Mouse (Mus musculus): Measurements from ENCODE around the gene Rnf13.
"Not testable (repeated sequence)": the region's sequence is repeated elsewhere in the genome, so short reads cannot be mapped to it uniquely, and the experiment has no call there.

Rnf13 gene

DNA sequence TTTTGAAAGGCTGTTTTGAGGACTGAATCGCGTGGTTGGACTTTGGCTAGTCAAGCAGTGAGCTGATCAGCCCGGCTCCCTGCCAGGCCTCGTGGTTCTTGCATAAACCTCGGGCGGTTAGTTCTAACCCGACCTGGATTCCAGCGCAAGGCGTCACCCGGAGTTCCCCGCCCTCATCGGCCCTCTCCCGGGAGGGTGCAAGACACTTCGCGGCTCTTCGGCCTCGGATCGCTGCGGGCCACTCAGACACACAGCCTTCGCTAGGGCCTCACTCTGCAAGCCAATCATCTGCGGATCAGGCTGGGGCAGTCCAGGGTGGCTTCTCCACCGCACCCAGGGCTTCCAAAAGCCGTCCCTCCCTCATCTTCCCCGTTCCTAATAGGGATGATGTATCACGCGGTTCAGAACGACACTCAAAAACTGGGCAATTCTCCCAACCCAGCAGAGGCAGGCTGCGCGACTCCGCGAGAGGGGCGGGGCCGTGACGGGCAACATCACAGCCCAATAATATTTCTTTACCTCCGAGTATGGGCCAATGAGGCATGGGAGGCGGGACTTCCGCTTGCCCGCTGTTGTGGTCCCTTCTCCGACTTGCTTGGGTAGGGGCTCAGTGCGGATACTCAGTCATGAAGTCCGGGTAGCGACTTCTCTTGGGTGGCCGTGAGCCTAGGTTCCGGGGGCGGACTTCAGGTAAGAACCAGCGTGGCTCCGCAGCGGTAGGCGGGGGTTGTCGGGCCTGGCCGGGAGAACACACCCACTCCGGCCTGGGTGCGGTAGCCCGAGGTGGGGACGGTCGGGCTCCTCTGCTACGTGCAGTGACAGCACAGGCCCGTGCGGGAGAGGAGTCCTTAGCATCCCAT lies at the start of gene Rnf13:
Gene Rnf13 (plus strand): TSS at position 552 of the 860 bp plus-strand sequence.
- peak; percentile 80 to 84 for DNase-seq (ENCODE audit: low spot score in 2 of 2)

GRCm38 (mm10) chr3:57691772-57692171 lies 44.1 kb upstream of the Rnf13 start:
- DNase-seq (ENCODE audit: low spot score in 2 of 2), result no peak

GRCm38 (mm10) chr3:57692719-57693118 lies 43.1 kb upstream of the Rnf13 start, which contains the start of gene Ankub1:
TSS of gene Ankub1 (minus strand) at chr3:57692799.
- DNase-seq (ENCODE audit: low spot score in 2 of 2), result no peak

GRCm38 (mm10) chr3:57696249-57696648 lies 39.6 kb upstream of the Rnf13 start:
- no peak for DNase-seq (ENCODE audit: low spot score in 2 of 2)

- no peak for DNase-seq (ENCODE audit: low spot score in 2 of 2)
These were observed 39.1 kb upstream of the Rnf13 start for GRCm38 (mm10) chr3:57696779-57697178.

DNA sequence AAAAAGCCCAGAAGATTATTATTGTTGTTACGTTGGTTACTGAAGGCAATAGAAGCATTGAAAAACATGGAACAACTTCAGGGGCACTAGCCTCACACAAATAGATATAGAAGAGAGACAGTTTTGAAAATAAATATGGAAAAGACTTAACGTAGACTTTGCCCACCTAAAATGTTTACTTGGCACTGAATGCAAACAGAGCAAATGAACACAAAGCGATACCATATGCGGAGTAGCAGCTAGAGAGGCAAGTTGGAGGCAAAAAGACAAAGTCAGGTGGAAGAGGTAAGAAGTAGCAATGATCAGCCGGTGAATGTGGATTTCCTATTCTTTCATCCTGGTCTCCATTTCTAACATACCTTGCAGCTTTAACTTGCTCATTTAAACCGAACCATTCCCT lies 21.7 kb upstream of the Rnf13 start:
- DNase-seq (ENCODE audit: low spot score in 2 of 2), result no peak

- DNase-seq (ENCODE audit: low spot score in 2 of 2), result no peak
These were observed 3.5 kb upstream of the Rnf13 start for GRCm38 (mm10) chr3:57732206-57732915.

DNA sequence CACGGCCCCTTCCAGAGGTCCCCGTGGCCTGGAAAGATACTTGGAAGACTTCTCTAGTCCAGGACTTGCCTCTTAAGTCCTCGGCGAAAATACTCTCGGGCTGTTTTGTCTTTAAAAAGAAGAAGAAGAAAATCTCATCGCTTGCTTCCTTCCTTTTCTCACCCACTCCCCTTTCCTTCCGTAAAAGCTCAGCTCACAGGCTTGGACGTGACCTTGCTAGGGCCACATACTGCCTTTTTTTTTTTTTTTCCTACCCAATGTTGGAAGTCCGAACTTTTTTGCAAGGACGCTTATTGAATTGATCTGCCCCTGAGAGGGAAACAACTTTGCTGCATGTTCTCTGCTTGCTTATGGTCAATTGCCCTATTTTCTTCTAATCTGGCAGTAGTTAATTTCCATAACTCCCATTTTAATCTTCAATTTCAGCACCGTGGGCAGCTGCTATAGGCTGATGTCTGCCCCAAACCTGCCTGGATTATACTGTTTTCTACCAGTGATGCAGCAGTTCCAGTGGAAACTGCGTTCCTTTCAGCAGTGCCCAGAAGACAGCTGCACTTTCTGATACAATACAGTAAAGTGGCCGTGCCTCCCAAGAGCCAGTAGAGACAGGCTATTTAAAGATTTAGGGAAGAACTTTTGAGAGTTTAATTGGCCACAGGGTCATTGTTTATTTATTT lies 695 bp downstream of the Rnf13 start:
- no peak for DNase-seq (ENCODE audit: low spot score in 2 of 2)

GRCm38 (mm10) chr3:57739830-57740229 lies 4.0 kb downstream of the Rnf13 start:
- no peak for DNase-seq (ENCODE audit: low spot score in 2 of 2)

GRCm38 (mm10) chr3:57748576-57749267 lies 12.9 kb downstream of the Rnf13 start:
- no peak for DNase-seq (ENCODE audit: low spot score in 2 of 2)

- DNase-seq (ENCODE audit: low spot score in 2 of 2), result no peak
These were observed 41.1 kb downstream of the Rnf13 start for GRCm38 (mm10) chr3:57776915-57777314.

- DNase-seq (ENCODE audit: low spot score in 2 of 2), result no peak
These were observed 52.6 kb downstream of the Rnf13 start for GRCm38 (mm10) chr3:57788472-57788871.

DNA sequence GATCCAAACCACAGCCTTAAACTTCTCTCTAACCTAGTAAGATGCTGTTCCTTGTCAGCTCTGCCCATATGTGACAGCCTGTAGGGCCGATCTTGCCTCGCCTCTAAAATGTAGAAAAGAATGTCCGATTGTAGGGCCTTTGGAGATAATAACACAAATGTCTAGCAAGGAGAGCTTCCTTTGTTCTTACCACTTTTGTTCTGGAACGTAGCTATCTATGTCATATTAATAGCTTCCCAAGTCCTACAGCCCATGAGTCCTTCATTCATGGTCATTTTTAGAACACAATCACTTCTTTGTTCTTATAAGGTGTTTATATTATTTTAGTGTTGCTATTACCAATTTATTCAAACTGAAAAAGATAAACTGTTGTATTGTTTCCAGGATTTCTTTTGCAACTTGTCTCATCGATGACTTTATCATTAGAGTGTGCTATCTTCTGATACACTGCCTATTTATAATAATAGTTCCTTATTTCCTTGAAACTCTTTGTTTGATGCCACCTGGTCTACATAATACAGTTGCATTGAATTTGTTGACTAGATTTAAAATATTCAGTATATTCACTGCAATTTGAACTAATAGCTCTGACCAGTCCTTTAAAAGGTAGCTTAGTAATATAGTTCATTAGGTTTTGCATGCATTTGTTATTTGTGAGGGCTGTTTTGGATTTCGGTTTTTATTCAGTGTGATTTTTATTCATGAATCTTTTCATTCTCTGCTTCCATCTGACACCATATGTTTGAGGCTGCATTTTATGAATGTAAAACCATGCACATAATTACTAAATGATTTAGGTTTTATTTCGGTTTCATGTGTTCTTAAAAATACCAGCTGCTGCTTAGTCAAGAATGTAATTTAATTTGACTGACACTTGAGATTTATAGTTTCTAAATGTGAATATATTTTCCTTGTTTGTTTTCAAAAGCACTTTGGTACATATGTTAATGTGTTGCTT lies 53.4 kb downstream of the Rnf13 start:
- DNase-seq (ENCODE audit: low spot score in 2 of 2), result no peak

DNA sequence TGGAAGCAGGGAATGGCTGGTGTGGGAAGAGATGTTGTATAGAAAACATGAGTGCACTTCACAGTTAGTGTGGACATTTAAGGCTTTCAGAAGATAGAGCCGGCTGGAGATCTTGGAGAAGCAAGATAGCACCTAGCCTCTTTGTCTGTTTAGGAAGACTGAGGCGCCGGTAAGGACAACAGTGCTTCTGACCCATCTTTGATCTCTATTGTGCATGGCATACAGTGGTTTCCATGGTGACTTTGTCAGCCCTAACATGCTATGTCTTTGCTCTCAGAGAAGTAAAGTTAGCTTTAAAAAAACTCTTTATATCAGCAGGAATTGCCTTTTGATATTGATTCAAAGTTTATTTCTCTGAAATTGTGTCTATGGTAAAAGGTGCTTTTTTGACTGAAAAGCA lies 55.2 kb downstream of the Rnf13 start:
- no peak for DNase-seq (ENCODE audit: low spot score in 2 of 2)

- not testable (repeated sequence) for DNase-seq (ENCODE audit: low spot score in 2 of 2)
These were observed 59.2 kb downstream of the Rnf13 start for GRCm38 (mm10) chr3:57795071-57795470.

GRCm38 (mm10) chr3:57815447-57815846 lies 79.6 kb downstream of the Rnf13 start:
- no peak for DNase-seq (ENCODE audit: low spot score in 2 of 2)

DNA sequence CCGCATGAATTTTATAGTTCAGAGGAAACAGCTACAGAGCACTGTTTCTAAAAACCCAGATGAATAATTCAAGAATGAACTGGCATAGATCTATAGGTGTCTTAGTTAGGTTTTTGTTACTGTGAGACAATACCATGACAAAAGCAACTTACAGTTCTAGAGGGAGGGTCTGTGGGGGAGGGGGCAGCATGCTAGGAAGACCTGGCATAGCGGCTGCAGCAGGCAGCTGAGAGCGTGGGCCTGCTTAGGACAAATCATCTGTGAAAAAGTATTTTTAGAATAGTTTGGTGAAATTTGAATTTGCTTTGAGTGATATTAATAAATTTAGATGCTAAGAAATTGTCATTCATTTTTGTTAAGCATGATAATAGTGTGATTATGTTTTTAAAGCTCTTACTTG lies 90.0 kb downstream of the Rnf13 start:
- DNase-seq (ENCODE audit: low spot score in 2 of 2), result no peak

- DNase-seq (ENCODE audit: low spot score in 2 of 2), result no peak
These were observed 97.7 kb downstream of the Rnf13 start for GRCm38 (mm10) chr3:57833585-57833984.

GRCm38 (mm10) chr3:57836911-57837310 lies 101.0 kb downstream of the Rnf13 start:
- DNase-seq (ENCODE audit: low spot score in 2 of 2), result no peak

DNA sequence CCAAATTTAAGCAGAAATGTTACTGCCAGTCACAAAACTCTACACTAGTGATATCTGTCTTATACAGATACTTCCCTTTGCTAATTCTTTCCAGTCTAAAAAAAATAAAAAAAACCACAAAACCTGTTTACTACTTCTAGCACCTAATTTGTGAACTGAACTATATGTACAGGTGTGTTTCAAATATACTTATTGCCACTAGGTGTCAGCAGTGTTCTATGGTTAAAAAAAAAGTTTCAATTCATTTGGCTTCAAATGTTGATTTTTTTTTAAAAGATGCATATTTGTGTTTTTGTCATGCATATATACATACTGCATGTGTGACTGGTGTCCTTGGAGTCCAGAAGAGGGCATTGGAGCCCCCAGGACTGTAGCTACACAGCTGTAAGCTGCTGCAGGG lies 107.9 kb downstream of the Rnf13 start:
- DNase-seq (ENCODE audit: low spot score in 2 of 2), result no peak

All from spleen, postnatal 14 days (tissue).